Comparison of ENCODE assay signal across 36 mouse cellular contexts in the genomic region with DNA sequence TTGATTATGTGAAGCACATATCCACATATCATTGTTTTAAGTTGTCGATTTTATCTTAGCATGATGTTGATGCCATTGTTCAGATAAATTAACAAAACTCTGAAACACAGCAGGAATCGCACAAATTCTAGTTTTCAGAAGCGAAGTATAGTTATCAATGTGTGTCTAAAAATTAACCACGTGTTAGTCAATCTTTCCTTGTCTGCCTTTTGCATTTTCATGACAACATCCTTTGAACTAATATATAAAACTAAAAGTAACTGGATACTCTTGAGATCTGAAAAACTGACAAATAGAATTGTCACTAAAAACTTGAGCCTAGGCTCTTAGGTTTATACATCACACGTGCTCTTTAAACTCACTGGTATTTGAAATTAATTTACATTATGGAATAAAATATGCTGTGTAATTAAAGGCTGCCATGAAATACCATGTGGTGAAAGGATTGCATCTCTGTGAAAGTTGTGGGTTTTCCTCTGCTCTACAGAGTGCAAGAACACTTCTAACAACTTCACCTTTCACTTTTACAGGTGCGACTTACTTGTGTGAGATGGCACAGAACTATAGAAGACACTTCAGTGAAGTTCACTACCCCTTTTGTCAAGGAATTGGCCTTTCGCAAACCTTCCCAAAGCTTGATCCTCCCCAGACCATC. TPM values are rescaled to one million over a fixed set of nuclear protein-coding genes. Genes with fewer than 3 reads are reported as not detected.
"Had no signal": no experiment of that assay in that cellular context is flagged by ENCODE, and none has a peak within 500 bp of the region (broad histone marks: within the 10 kb centered on the region; RNA-seq: fewer than 3 reads in every experiment).

No protein-coding gene starts in this region.

- H3K4me1 ChIP-seq: embryonic facial prominence, embryonic 10.5 days; embryonic facial prominence, embryonic 12.5 days; embryonic facial prominence, embryonic 13.5 days; embryonic facial prominence, embryonic 15.5 days; forebrain, embryonic 10.5 days; forebrain, embryonic 12.5 days; forebrain, embryonic 13.5 days; forebrain, embryonic 15.5 days; heart, embryonic 10.5 days had no signal

- DNase-seq: cerebellum, postnatal 10 days; cerebellum, postnatal 14 days; cerebellum, postnatal 25 days; cerebellum, postnatal 36 days; embryo, embryonic 11 days; forebrain, postnatal 0 days; gastrocnemius, adult 2 months; gastrocnemius, postnatal 10 days; gastrocnemius, postnatal 14 days; gastrocnemius, postnatal 25 days; gastrocnemius, postnatal 36 days; heart, adult 11 months; heart, adult 18-20 months; heart, adult 2 months had no signal

- H3K27me3 ChIP-seq: embryonic facial prominence, embryonic 12.5 days; embryonic facial prominence, embryonic 13.5 days; embryonic facial prominence, embryonic 15.5 days; forebrain, embryonic 12.5 days; forebrain, embryonic 13.5 days; forebrain, embryonic 15.5 days had no signal

- H3K4me2 ChIP-seq: embryonic facial prominence, embryonic 12.5 days; embryonic facial prominence, embryonic 13.5 days; embryonic facial prominence, embryonic 15.5 days; forebrain, embryonic 12.5 days; forebrain, embryonic 13.5 days; forebrain, embryonic 15.5 days had no signal

- H3K4me3 ChIP-seq: embryonic facial prominence, embryonic 10.5 days; embryonic facial prominence, embryonic 12.5 days; embryonic facial prominence, embryonic 13.5 days; embryonic facial prominence, embryonic 15.5 days; erythroblast, embryonic 14.5 days; forebrain, embryonic 10.5 days; forebrain, embryonic 12.5 days; forebrain, embryonic 13.5 days; forebrain, embryonic 15.5 days; gastrocnemius, adult 2 months; heart, adult 2 months; heart, embryonic 10.5 days had no signal

- ATAC-seq: forebrain, embryonic 13.5 days; forebrain, embryonic 14.5 days; forebrain, embryonic 15.5 days; forebrain, embryonic 16.5 days; forebrain, postnatal 0 days had no signal

- H3K27ac ChIP-seq: embryonic facial prominence, embryonic 10.5 days; embryonic facial prominence, embryonic 12.5 days; embryonic facial prominence, embryonic 13.5 days; embryonic facial prominence, embryonic 15.5 days; forebrain, embryonic 10.5 days; forebrain, embryonic 12.5 days; forebrain, embryonic 13.5 days; forebrain, embryonic 15.5 days; gastrocnemius, adult 2 months; heart, adult 2 months; heart, embryonic 10.5 days had no signal

- H3K36me3 ChIP-seq: embryonic facial prominence, embryonic 10.5 days; embryonic facial prominence, embryonic 12.5 days; embryonic facial prominence, embryonic 13.5 days; embryonic facial prominence, embryonic 15.5 days; forebrain, embryonic 10.5 days; forebrain, embryonic 12.5 days; forebrain, embryonic 15.5 days; heart, embryonic 10.5 days had no signal

- H3K9ac ChIP-seq: embryonic facial prominence, embryonic 12.5 days; embryonic facial prominence, embryonic 13.5 days; embryonic facial prominence, embryonic 15.5 days; forebrain, embryonic 12.5 days; forebrain, embryonic 13.5 days; forebrain, embryonic 15.5 days; forebrain, postnatal 0 days had no signal

- H3K9me3 ChIP-seq: embryonic facial prominence, embryonic 10.5 days; embryonic facial prominence, embryonic 12.5 days; embryonic facial prominence, embryonic 13.5 days; embryonic facial prominence, embryonic 15.5 days; forebrain, embryonic 10.5 days; forebrain, embryonic 12.5 days; forebrain, embryonic 13.5 days; forebrain, embryonic 15.5 days; heart, embryonic 10.5 days had no signal

RNA-seq across cellular contexts. Expression of a gene that starts 20.0 kb away (rescaled TPM):
- total RNA-seq: common myeloid progenitor, adult 5-6 weeks; forebrain, postnatal 0 days; gastrocnemius, adult 18-20 months; gastrocnemius, adult 2 months; gastrocnemius, adult 8-10 months; gastrocnemius, postnatal 10 days; gastrocnemius, postnatal 14 days; gastrocnemius, postnatal 25 days; gastrocnemius, postnatal 36 days; gastrocnemius, postnatal 4 days; granulocyte monocyte progenitor cell, adult 5-6 weeks had no signal
- polyA plus RNA-seq: cortical plate, adult 2 months; embryonic facial prominence, embryonic 10.5 days; embryonic facial prominence, embryonic 11.5 days; embryonic facial prominence, embryonic 15.5 days; erythroblast, embryonic 14.5 days; forebrain, embryonic 10.5 days; forebrain, embryonic 11.5 days; forebrain, embryonic 12.5 days; forebrain, embryonic 13.5 days; forebrain, embryonic 14.5 days; forebrain, embryonic 15.5 days; forebrain, embryonic 16.5 days; forebrain, postnatal 0 days; frontal cortex, adult 2 months; gonadal fat pad, adult 2 months had no signal

RNA-seq across cellular contexts. Expression of a gene that starts 42.7 kb away (rescaled TPM):
- total RNA-seq: common myeloid progenitor, adult 5-6 weeks; forebrain, postnatal 0 days; granulocyte monocyte progenitor cell, adult 5-6 weeks; heart, adult 18-20 months; heart, adult 2 months had no signal
- polyA plus RNA-seq: embryonic facial prominence, embryonic 10.5 days; embryonic facial prominence, embryonic 11.5 days; erythroblast, embryonic 14.5 days; forebrain, embryonic 10.5 days; forebrain, embryonic 11.5 days; forebrain, embryonic 12.5 days; forebrain, embryonic 13.5 days; forebrain, embryonic 14.5 days; forebrain, embryonic 15.5 days; forebrain, embryonic 16.5 days; forebrain, postnatal 0 days; gonadal fat pad, adult 2 months; heart, embryonic 10.5 days had no signal
